Mouse (Mus musculus) heart, adult 2 months (tissue): ENCODE results near the gene Gm17657.

ENCODE experiments used
- CTCF ChIP-seq: fragments of 200-600 bp; IDR thresholded peaks from 2 replicates; pipeline ENCODE4 v1.8.1; 2022; ENCODE audit warnings: antibody characterized with exemption, mild to moderate bottlenecking, moderate library complexity
- POLR2A ChIP-seq: fragments of 200-500 bp; IDR thresholded peaks from 2 replicates; pipeline ENCODE4 v1.6.1; 2011; ENCODE audit warnings: mild to moderate bottlenecking, low read depth, low read length, control low read depth; ENCODE audit not compliant: insufficient read depth

DNA sequence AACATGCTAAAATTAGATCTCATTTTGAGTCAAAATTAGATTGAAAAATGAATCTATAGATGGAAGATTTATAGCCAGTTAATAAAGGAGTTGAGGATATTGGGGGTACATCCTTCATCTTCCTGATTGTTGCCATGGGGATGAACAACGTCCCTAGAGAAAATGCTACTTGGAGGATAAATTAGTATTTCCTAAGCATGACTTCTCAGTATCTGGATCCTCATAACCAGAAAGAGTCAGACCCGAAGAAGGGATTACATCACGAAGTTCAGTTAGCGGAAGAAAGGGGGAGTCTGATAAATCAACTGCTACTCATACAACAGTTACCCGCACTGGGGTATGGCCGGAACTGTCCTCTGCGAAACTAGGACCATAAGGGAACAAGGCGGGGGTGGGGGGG is 444 bp downstream of the Gm17657 start:
- TF ChIP-seq POLR2A (no peak), CTCF (no peak)
